In the genomic region with DNA sequence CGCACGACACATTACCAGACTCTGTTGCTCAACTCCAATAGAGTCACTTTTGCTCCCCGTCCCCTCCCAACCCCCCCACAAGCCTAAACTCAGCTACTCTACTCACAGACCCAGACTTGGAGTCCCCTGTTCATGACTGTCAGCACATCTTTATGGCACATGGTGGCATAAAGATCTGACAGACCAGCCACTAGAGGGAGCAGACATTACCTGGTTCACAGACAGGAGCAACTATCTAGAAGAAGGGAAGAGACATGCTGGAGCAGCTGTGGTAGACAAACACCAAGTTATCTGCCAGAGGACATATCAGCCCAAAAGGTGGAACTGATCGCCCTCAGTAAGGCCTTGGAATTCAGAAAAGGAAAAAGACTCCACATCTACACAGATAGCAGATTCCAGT, we compare ENCODE assay signal across 11 mouse cellular contexts. TPM values are rescaled to one million over a fixed set of nuclear protein-coding genes. Genes with fewer than 3 reads are reported as not detected.
DNase-seq lines count a peak whose midpoint lies in the region; TF ChIP-seq lines count a peak whose summit lies in the region.
"Had no signal": no experiment of that assay in that cellular context is flagged by ENCODE, and none has a peak within 500 bp of the region (broad histone marks: within the 10 kb centered on the region; RNA-seq: fewer than 3 reads in every experiment).

No protein-coding gene starts in this region.

- in situ Hi-C loops in ES-E14 (cut with MboI; ENCODE audit: low sequenced_read_pairs in 2 of 2, unreplicated experiment in 2 of 2) = no loop called here

- no peak overlapping the region for H3K27ac ChIP-seq in ES-E14 (ENCODE audit: insufficient read depth, low read depth, low read length, poor library complexity, severe bottlenecking)
- H3K27ac ChIP-seq: embryonic facial prominence, embryonic 15.5 days had no signal

- peak; percentile 39 for DNase-seq in adrenal gland, adult 2 months
- DNase-seq in adrenal gland, postnatal 25 days = no peak
- peak; percentile 4 for DNase-seq in left cerebral cortex, adult 11 months (ENCODE audit: low spot score)
- no peak for DNase-seq in left cerebral cortex, adult 8-10 months (ENCODE audit: low spot score in 2 of 2)
- peak; percentile 54 for DNase-seq in ES-E14 (ENCODE audit: low read depth, low spot score)
- DNase-seq in kidney, postnatal 36 days = peak; percentile 66 to 74
- no peak for DNase-seq in T-cell, adult 2 months (ENCODE audit: low spot score)
- DNase-seq in gastrocnemius, postnatal 14 days = no peak
- DNase-seq: heart, postnatal 10 days had no signal

- H3K4me3 ChIP-seq in ES-E14 (ENCODE audit: insufficient read depth in 1 of 2, low read depth in 1 of 2, low read length in 2 of 2, poor library complexity in 1 of 2, severe bottlenecking in 1 of 2) = no peak overlapping the region
- H3K4me3 ChIP-seq: embryonic facial prominence, embryonic 15.5 days had no signal

- H3K9ac ChIP-seq in ES-E14 (ENCODE audit: insufficient read depth, low read depth, low read length, poor library complexity, severe bottlenecking) = no peak overlapping the region
- H3K9ac ChIP-seq: embryonic facial prominence, embryonic 15.5 days had no signal

- H3K9me3 ChIP-seq in ES-E14 (ENCODE audit: control insufficient read depth, insufficient read depth, low read depth, low read length) = no peaks in the 10 kb centered on the region
- H3K9me3 ChIP-seq: embryonic facial prominence, embryonic 15.5 days had no signal

- H3K36me3 ChIP-seq in ES-E14 (ENCODE audit: control insufficient read depth, insufficient read depth, low read length, poor library complexity, severe bottlenecking) = no peaks in the 10 kb centered on the region
- H3K36me3 ChIP-seq: embryonic facial prominence, embryonic 15.5 days had no signal

- intact Hi-C loops in gastrocnemius, postnatal 14 days (cut with DNase I; ENCODE audit: low total_unique reads) = no loop called here

- no peaks in the 10 kb centered on the region for H3K4me1 ChIP-seq in ES-E14 (ENCODE audit: control insufficient read depth in 2 of 2, insufficient read depth in 2 of 2, low read length in 2 of 2, poor library complexity in 1 of 2)
- H3K4me1 ChIP-seq: embryonic facial prominence, embryonic 15.5 days had no signal

TF ChIP-seq in ES-E14, 5 proteins besides CTCF, POLR2A, EP300 and RAD21:
- TF ChIP-seq MAFK (IDR thresholded peaks at IDR 0.05; ENCODE audit: insufficient read depth, low read depth, low read length) (no peak), ZC3H11A (IDR thresholded peaks at IDR 0.05; ENCODE audit: borderline replicate concordance, low read depth, low read length) (peak; percentile 17; the same call in 1 of the 2 replicates)

RNA-seq across cellular contexts. Expression of a gene that starts 6.2 kb away (rescaled TPM):
- total RNA-seq in adrenal gland, adult 2 months (2021) = under 1 TPM in 1 of 2 experiments, not detected in 1; 0.23 TPM
- not detected in 2 replicates for polyA plus RNA-seq in adrenal gland, adult 2 months (2012; rRNA removed)
- total RNA-seq in adrenal gland, postnatal 25 days (2021) = not detected in 2 replicates
- total RNA-seq in left cerebral cortex, adult 8-10 months (2022) = not detected
- total RNA-seq in ES-E14 (2012; rRNA removed) = 0.26 TPM in 1 of 2 replicates, not detected in the other
- not detected for total RNA-seq in gastrocnemius, postnatal 14 days (2021)
- total RNA-seq: heart, postnatal 10 days; neutrophil, adult 5-6 weeks had no signal
- polyA plus RNA-seq: embryonic facial prominence, embryonic 15.5 days had no signal

RNA-seq across cellular contexts. Expression of a gene that starts 16.1 kb away (rescaled TPM):
- total RNA-seq in adrenal gland, adult 2 months (2021) = 1 to 10 TPM in 1 of 2 experiments, not detected in 1; 2.0 TPM
- 0.17 TPM in 1 of 2 replicates, not detected in the other for polyA plus RNA-seq in adrenal gland, adult 2 months (2012; rRNA removed)
- 5.8 TPM in 1 of 2 replicates, not detected in the other for total RNA-seq in adrenal gland, postnatal 25 days (2021)
- total RNA-seq in left cerebral cortex, adult 8-10 months (2022) = not detected
- total RNA-seq in ES-E14 (2012; rRNA removed) = not detected in 2 replicates
- not detected for total RNA-seq in gastrocnemius, postnatal 14 days (2021)
- total RNA-seq: heart, postnatal 10 days; neutrophil, adult 5-6 weeks had no signal
- polyA plus RNA-seq: embryonic facial prominence, embryonic 15.5 days had no signal

RNA-seq across cellular contexts. Expression of a gene that starts 22.8 kb away (rescaled TPM):
- not detected for total RNA-seq in adrenal gland, adult 2 months (2021)
- polyA plus RNA-seq in adrenal gland, adult 2 months (2012; rRNA removed) = not detected in 2 replicates
- not detected in 2 replicates for total RNA-seq in adrenal gland, postnatal 25 days (2021)
- total RNA-seq in left cerebral cortex, adult 8-10 months (2022) = not detected
- total RNA-seq in ES-E14 (2012; rRNA removed) = not detected in 2 replicates
- total RNA-seq in gastrocnemius, postnatal 14 days (2021) = not detected
- total RNA-seq: heart, postnatal 10 days; neutrophil, adult 5-6 weeks had no signal
- polyA plus RNA-seq: embryonic facial prominence, embryonic 15.5 days had no signal

RNA-seq across cellular contexts. Expression of a gene that starts 25.8 kb away (rescaled TPM):
- 1 to 10 TPM in 1 of 2 experiments, under 1 TPM in 1; 0.41 to 1.9 TPM for total RNA-seq in adrenal gland, adult 2 months (2021)
- 0.74 and 0.85 TPM in 2 replicates for polyA plus RNA-seq in adrenal gland, adult 2 months (2012; rRNA removed)
- total RNA-seq in adrenal gland, postnatal 25 days (2021) = 0.82 and 2.6 TPM in 2 replicates
- not detected for total RNA-seq in left cerebral cortex, adult 8-10 months (2022)
- 0.27 TPM in 1 of 2 replicates, not detected in the other for total RNA-seq in ES-E14 (2012; rRNA removed)
- not detected for total RNA-seq in gastrocnemius, postnatal 14 days (2021)
- total RNA-seq: heart, postnatal 10 days; neutrophil, adult 5-6 weeks had no signal

Comparison
In these comparisons a context has a peak if more than half of its experiments do, and no peak if none do; other contexts are left out.
1. DNase-seq: peak in adrenal gland, adult 2 months (single experiment), left cerebral cortex, adult 11 months (single experiment), ES-E14 (single experiment) and kidney, postnatal 36 days (2 of 2); none in adrenal gland, postnatal 25 days (single experiment), left cerebral cortex, adult 8-10 months (0 of 2), T-cell, adult 2 months (single experiment) and gastrocnemius, postnatal 14 days (single experiment).